Comparison of ENCODE assay signal across 10 mouse cellular contexts in the genomic region with DNA sequence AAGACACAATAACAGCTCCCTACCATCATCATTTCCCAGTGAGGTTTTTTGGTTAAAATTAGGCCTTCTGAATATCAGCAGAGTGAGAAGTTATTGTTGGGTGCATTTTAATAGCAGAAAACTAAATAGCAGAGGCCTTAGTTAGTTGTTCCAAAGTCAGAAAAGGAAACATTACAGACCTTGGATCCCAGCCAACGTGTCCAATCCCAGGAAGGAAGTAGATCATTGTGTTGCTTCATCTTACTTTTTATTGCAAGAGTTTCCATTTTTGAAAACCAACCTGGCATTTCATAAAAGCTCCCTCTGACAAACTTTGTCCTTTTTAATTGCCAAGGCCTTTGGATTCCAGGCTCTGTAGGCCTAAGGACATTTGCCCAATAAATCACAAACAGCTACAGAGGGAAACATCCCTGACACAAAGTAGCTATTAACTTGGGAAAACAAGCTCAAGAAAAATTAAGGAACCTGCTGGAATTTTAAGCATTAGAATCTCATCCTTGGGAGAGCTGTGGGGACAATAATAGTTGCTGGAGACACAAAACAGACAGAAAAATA. TPM values are rescaled to one million over a fixed set of nuclear protein-coding genes. Genes with fewer than 3 reads are reported as not detected.
A peak's percentile ranks its signal among the peaks of the same experiment; 100 is the strongest.
DNase-seq lines count a peak whose midpoint lies in the region; ATAC-seq and TF ChIP-seq lines count a peak whose summit lies in the region.
"Had no signal": no experiment of that assay in that cellular context is flagged by ENCODE, and none has a peak within 500 bp of the region (broad histone marks: within the 10 kb centered on the region; RNA-seq: fewer than 3 reads in every experiment).

No protein-coding gene starts in this region.

- TF ChIP-seq POLR2A in lung, adult 2 months (IDR thresholded peaks at IDR 0.05; ENCODE audit: borderline replicate concordance, extremely low read depth, low read depth, low read length) = no peak

- 21% methylated on average over 1 of the region's 1 CpGs for WGBS in lung, adult 2 months
- WGBS in forebrain, embryonic 14.5 days = 80% methylated on average over 1 of the region's 1 CpGs
- WGBS in midbrain, embryonic 11.5 days = 70% methylated on average over 1 of the region's 1 CpGs

- ATAC-seq in forebrain, embryonic 14.5 days = no peak
- no peak for ATAC-seq in midbrain, embryonic 11.5 days (ENCODE audit: low FRiP score)

- H3K9ac ChIP-seq in forebrain, embryonic 14.5 days (ENCODE audit: low read length) = no peak overlapping the region
- no peak overlapping the region for H3K9ac ChIP-seq in midbrain, embryonic 11.5 days (ENCODE audit: low read length)
- H3K9ac ChIP-seq: hindbrain, embryonic 15.5 days had no signal

- DNase-seq in lung, adult 18-20 months = peak; percentile 41 to 66
- DNase-seq in lung, adult 2 months = no peak
- peak; percentile 1 for DNase-seq in fat pad, adult 2 months (ENCODE audit: extremely low read depth, low read depth, low spot score)
- DNase-seq in kidney, postnatal 14 days = peak; percentile 82
- peak; percentile 21 to 59 for DNase-seq in urinary bladder, postnatal 36 days (ENCODE audit: low spot score in 2 of 2)
- no peak for DNase-seq in frontal cortex, postnatal 14 days (ENCODE audit: low spot score in 2 of 2)
- no peak for DNase-seq in forebrain, embryonic 14.5 days (ENCODE audit: low spot score)
- DNase-seq in midbrain, embryonic 11.5 days (ENCODE audit: low spot score, missing footprints) = no peak

- H3K36me3 ChIP-seq in forebrain, embryonic 14.5 days (ENCODE audit: control insufficient read depth, insufficient read depth, low read length) = no peaks in the 10 kb centered on the region
- no peaks in the 10 kb centered on the region for H3K36me3 ChIP-seq in midbrain, embryonic 11.5 days (ENCODE audit: control insufficient read depth, insufficient read depth, low read length)
- H3K36me3 ChIP-seq: hindbrain, embryonic 15.5 days; midbrain, embryonic 10.5 days had no signal

- H3K27me3 ChIP-seq in forebrain, embryonic 14.5 days (replicated peaks; ENCODE audit: control insufficient read depth, insufficient read depth, low read length) = no peaks in the 10 kb centered on the region
- H3K27me3 ChIP-seq in midbrain, embryonic 11.5 days (ENCODE audit: control insufficient read depth, insufficient read depth, low read length) = no peaks in the 10 kb centered on the region
- H3K27me3 ChIP-seq: hindbrain, embryonic 15.5 days had no signal

- no peak overlapping the region for H3K4me3 ChIP-seq in lung, adult 2 months (replicated peaks; ENCODE audit: extremely low read depth, low read depth, low read length)
- H3K4me3 ChIP-seq in forebrain, embryonic 14.5 days (ENCODE audit: low read depth, low read length) = no peak overlapping the region
- no peak overlapping the region for H3K4me3 ChIP-seq in midbrain, embryonic 11.5 days (ENCODE audit: low read depth, low read length)
- H3K4me3 ChIP-seq: hindbrain, embryonic 15.5 days; midbrain, embryonic 10.5 days had no signal

- no peak for TF ChIP-seq CTCF in lung, adult 2 months (IDR thresholded peaks at IDR 0.05; ENCODE audit: insufficient read depth, low read length)

- H3K27ac ChIP-seq in forebrain, embryonic 14.5 days (ENCODE audit: low read depth, low read length) = no peak overlapping the region
- no peak overlapping the region for H3K27ac ChIP-seq in midbrain, embryonic 11.5 days (ENCODE audit: low read depth, low read length)
- H3K27ac ChIP-seq: hindbrain, embryonic 15.5 days; midbrain, embryonic 10.5 days had no signal

- no peak overlapping the region for H3K4me2 ChIP-seq in forebrain, embryonic 14.5 days (ENCODE audit: low read length)
- no peak overlapping the region for H3K4me2 ChIP-seq in midbrain, embryonic 11.5 days
- H3K4me2 ChIP-seq: hindbrain, embryonic 15.5 days had no signal

- peaks cover 6% of the 10 kb centered on the region for H3K4me1 ChIP-seq in lung, adult 2 months (ENCODE audit: control insufficient read depth, insufficient read depth, low read length)
- no peaks in the 10 kb centered on the region for H3K4me1 ChIP-seq in forebrain, embryonic 14.5 days (ENCODE audit: control insufficient read depth, insufficient read depth, low read length)
- H3K4me1 ChIP-seq in midbrain, embryonic 11.5 days (ENCODE audit: control insufficient read depth, insufficient read depth, low read length) = no peaks in the 10 kb centered on the region
- H3K4me1 ChIP-seq: hindbrain, embryonic 15.5 days; midbrain, embryonic 10.5 days had no signal

- no peaks in the 10 kb centered on the region for H3K9me3 ChIP-seq in forebrain, embryonic 14.5 days (replicated peaks; ENCODE audit: control insufficient read depth, low read length)
- no peaks in the 10 kb centered on the region for H3K9me3 ChIP-seq in midbrain, embryonic 11.5 days (ENCODE audit: control insufficient read depth, low read length)
- H3K9me3 ChIP-seq: hindbrain, embryonic 15.5 days; midbrain, embryonic 10.5 days had no signal

RNA-seq across cellular contexts. Expression of gene Mbnl1, which starts 34.9 kb away (rescaled TPM):
- polyA plus RNA-seq in lung, adult 2 months (2012; rRNA removed) = 97.9 and 103 TPM in 2 replicates
- polyA plus RNA-seq in forebrain, embryonic 14.5 days (2014; fragmentation: Nextera tagmentation; extraction: Ambion mirVana) = 43.9 and 56.0 TPM in 2 replicates
- 36.2 and 43.0 TPM in 2 replicates for polyA plus RNA-seq in midbrain, embryonic 11.5 days (2014; fragmentation: Nextera tagmentation; extraction: Ambion mirVana)

Comparison
In these comparisons a context has a peak if more than half of its experiments do, and no peak if none do; other contexts are left out.
1. DNase-seq: peak in lung, adult 18-20 months (2 of 2), fat pad, adult 2 months (single experiment), kidney, postnatal 14 days (single experiment) and urinary bladder, postnatal 36 days (2 of 2); none in lung, adult 2 months (single experiment), frontal cortex, postnatal 14 days (0 of 2), forebrain, embryonic 14.5 days (single experiment) and midbrain, embryonic 11.5 days (single experiment).